Mouse (Mus musculus): ENCODE data around the gene 1700020D05Rik. TPM values are rescaled to one million over a fixed set of nuclear protein-coding genes. Genes with fewer than 3 reads are reported as not detected.

Gene 1700020D05Rik
- polyA plus RNA-seq, 1 experiment from 2014 or later: 1.6 TPM

- POLR2A ChIA-PET: interaction anchor here (1.2 to 2.0 kb wide), 3 partner anchors 8 to 19 kb away, joined by 3 to 4 read pairs (median 3); partner anchors contain the start of genes Ctsw, Fibp and Mus81
- CTCF ChIA-PET: interaction anchor here (12.3 kb wide), 1 partner anchor 16 kb away, joined by 143 read pairs; the partner anchor contains the start of genes Ctsw and Fibp
- H3K27me3 ChIP-seq: no peaks in the 10 kb centered on the region
Measured at GRCm38 (mm10) chr19:5480016-5480415, 23.6 kb downstream of the 1700020D05Rik start.

GRCm38 (mm10) chr19:5477668-5478300, 25.8 kb downstream of the 1700020D05Rik start:
- TF ChIP-seq CTCF (IDR thresholded peaks at IDR 0.05): no peak
- CTCF ChIA-PET: interaction anchor here (0.8 to 8.1 kb wide), 2 partner anchors 9 to 45 kb away, joined by 3 to 97 read pairs; partner anchors contain the start of genes Cfl1 and Mus81
- no peak for DNase-seq (ENCODE audit: low read depth, low spot score)
- no peaks in the 10 kb centered on the region for H3K27me3 ChIP-seq
- ATAC-seq: peak; percentile 12
- POLR2A ChIA-PET: interaction anchor here (1.2 to 8.9 kb wide), 3 partner anchors 10 to 21 kb away, joined by 4 to 135 read pairs (median 29); partner anchors contain the start of genes Cfl1, Fibp and Mus81
- in situ Hi-C loops (cut with MboI; ENCODE audit: low pct_unique_long_range_greater_than_20kb): no loop called here

More at GRCm38 (mm10) chr19:5480016-5480415, 23.6 kb downstream of the 1700020D05Rik start:
- in situ Hi-C loops (cut with MboI; ENCODE audit: low pct_unique_long_range_greater_than_20kb): no loop called here
- DNase-seq (ENCODE audit: low read depth, low spot score) (no peak), ATAC-seq (no peak)
- no peak for TF ChIP-seq CTCF (IDR thresholded peaks at IDR 0.05)

GRCm38 (mm10) chr19:5477004-5477667, 26.5 kb downstream of the 1700020D05Rik start:
- no peaks in the 10 kb centered on the region for H3K27me3 ChIP-seq
- in situ Hi-C loops (cut with MboI; ENCODE audit: low pct_unique_long_range_greater_than_20kb): no loop called here
- no peak for TF ChIP-seq CTCF (IDR thresholded peaks at IDR 0.05)
- no peak for ATAC-seq
- ChIA-PET POLR2A (interaction anchor here (0.7 to 8.9 kb wide), 4 partner anchors 10 to 20 kb away, joined by 3 to 135 read pairs (median 16); partner anchors contain the start of genes Cfl1, Fibp and Mus81), CTCF (interaction anchor here (3.4 to 8.1 kb wide), 2 partner anchors 10 to 14 kb away, joined by 16 to 97 read pairs; partner anchors contain the start of genes Cfl1 and Mus81)
- no peak for DNase-seq (ENCODE audit: low read depth, low spot score)

GRCm38 (mm10) chr19:5475069-5475714, 28.4 kb downstream of the 1700020D05Rik start:
- DNase-seq (ENCODE audit: low read depth, low spot score) (no peak), ATAC-seq (no peak)

GRCm38 (mm10) chr19:5474281-5475068, 29.1 kb downstream of the 1700020D05Rik start:
- CTCF ChIA-PET: interaction anchor here (3.4 to 8.1 kb wide), 2 partner anchors 11 to 13 kb away, joined by 16 to 97 read pairs; partner anchors contain the start of genes Cfl1 and Mus81
- TF ChIP-seq CTCF (IDR thresholded peaks at IDR 0.05): no peak
- no peaks in the 10 kb centered on the region for H3K27me3 ChIP-seq

More at GRCm38 (mm10) chr19:5475069-5475714, 28.4 kb downstream of the 1700020D05Rik start:
- POLR2A ChIA-PET: interaction anchor here (0.5 to 8.9 kb wide), 6 partner anchors 8 to 48 kb away, joined by 3 to 135 read pairs (median 8); partner anchors contain the start of genes Cfl1, Fibp and Mus81
- in situ Hi-C loops (cut with MboI; ENCODE audit: low pct_unique_long_range_greater_than_20kb): no loop called here
- no peak for TF ChIP-seq CTCF (IDR thresholded peaks at IDR 0.05)
- CTCF ChIA-PET: interaction anchor here (3.4 to 8.1 kb wide), 2 partner anchors 12 kb away, joined by 16 to 97 read pairs; partner anchors contain the start of genes Cfl1 and Mus81
- no peaks in the 10 kb centered on the region for H3K27me3 ChIP-seq

GRCm38 (mm10) chr19:5473720-5474119, 29.9 kb downstream of the 1700020D05Rik start, which contains the start of gene Efemp2:
Gene Efemp2 (plus strand): TSS chr19:5473954.
- ChIA-PET CTCF (interaction anchor here (1.1 to 8.1 kb wide), 4 partner anchors 10 to 16 kb away, joined by 5 to 97 read pairs (median 14); partner anchors contain the start of genes Ccdc85b, Cfl1 and Mus81), POLR2A (interaction anchor here (0.7 to 8.9 kb wide), 7 partner anchors 8 to 41 kb away, joined by 3 to 135 read pairs (median 3); partner anchors contain the start of genes Cfl1, Fibp and Mus81)
- H3K27me3 ChIP-seq: no peaks in the 10 kb centered on the region
- in situ Hi-C loops (cut with MboI; ENCODE audit: low pct_unique_long_range_greater_than_20kb): no loop called here
- no peak for TF ChIP-seq CTCF (IDR thresholded peaks at IDR 0.05)
- DNase-seq (ENCODE audit: low read depth, low spot score): no peak
- ATAC-seq: peak; percentile 65

More at GRCm38 (mm10) chr19:5474281-5475068, 29.1 kb downstream of the 1700020D05Rik start:
- POLR2A ChIA-PET: interaction anchor here (0.7 to 8.9 kb wide), 7 partner anchors 9 to 42 kb away, joined by 3 to 135 read pairs (median 3); partner anchors contain the start of genes Cfl1, Fibp and Mus81
- ATAC-seq (peak; percentile 14), DNase-seq (ENCODE audit: low read depth, low spot score) (no peak)
- in situ Hi-C loops (cut with MboI; ENCODE audit: low pct_unique_long_range_greater_than_20kb): no loop called here

- ChIA-PET POLR2A (interaction anchor here (0.6 to 8.9 kb wide), 3 partner anchors 15 to 272 kb away, joined by 3 to 135 read pairs (median 3); partner anchors contain the start of genes Ccdc85b, Cfl1 and Mus81), CTCF (interaction anchor here (1.1 to 8.1 kb wide), 3 partner anchors 10 to 15 kb away, joined by 5 to 97 read pairs (median 12); partner anchors contain the start of genes Ccdc85b, Cfl1 and Mus81)
- in situ Hi-C loops (cut with MboI; ENCODE audit: low pct_unique_long_range_greater_than_20kb): no loop called here
- no peaks in the 10 kb centered on the region for H3K27me3 ChIP-seq
- ATAC-seq (no peak), DNase-seq (ENCODE audit: low read depth, low spot score) (no peak)
- no peak for TF ChIP-seq CTCF (IDR thresholded peaks at IDR 0.05)
Measured at GRCm38 (mm10) chr19:5472857-5473256, 30.7 kb downstream of the 1700020D05Rik start.

- TF ChIP-seq CTCF (IDR thresholded peaks at IDR 0.05): no peak
- ATAC-seq: peak; percentile 23
- in situ Hi-C loops (cut with MboI; ENCODE audit: low pct_unique_long_range_greater_than_20kb): no loop called here
- POLR2A ChIA-PET: interaction anchor here (0.6 to 8.9 kb wide), 5 partner anchors 12 to 108 kb away, joined by 3 to 135 read pairs (median 4); partner anchors contain the start of genes Cfl1, Fibp and Mus81
- CTCF ChIA-PET: interaction anchor here (1.1 to 8.1 kb wide), 4 partner anchors 9 to 39 kb away, joined by 3 to 97 read pairs (median 13); partner anchors contain the start of genes Ccdc85b, Cfl1 and Mus81
- no peaks in the 10 kb centered on the region for H3K27me3 ChIP-seq
- DNase-seq (ENCODE audit: low read depth, low spot score): no peak
Measured at GRCm38 (mm10) chr19:5471846-5472245, 31.7 kb downstream of the 1700020D05Rik start.

Data from Patski (cell line).